Mouse (Mus musculus): ENCODE measurements around the gene Mvb12b. TPM values are rescaled to one million over a fixed set of nuclear protein-coding genes. Genes with fewer than 3 reads are reported as not detected.

The Mvb12b gene
- polyA plus RNA-seq, 1 experiment from 2014 or later, result 15.7 TPM

- 81% methylated on average over 8 of the region's 8 CpGs for WGBS
- H3K9ac ChIP-seq, result no peak overlapping the region
- H3K9me3 ChIP-seq, result no peaks in the 10 kb centered on the region
- no peak overlapping the region for H3K4me3 ChIP-seq (replicated peaks)
- H3K4me1 ChIP-seq (replicated peaks), result no peaks in the 10 kb centered on the region
- no peak overlapping the region for H3K4me2 ChIP-seq (replicated peaks)
- no peak overlapping the region for H3K27ac ChIP-seq
- no peaks in the 10 kb centered on the region; the same call in 1 of the 2 replicates for H3K36me3 ChIP-seq
- H3K27me3 ChIP-seq (replicated peaks), result no peaks in the 10 kb centered on the region
- ATAC-seq, result no peak
Observed at GRCm38 (mm10) chr2:33801336-33801735, 86.4 kb downstream of the Mvb12b start.

- Histone ChIP-seq H3K36me3 (no peaks in the 10 kb centered on the region; the same call in 1 of the 2 replicates), H3K4me2 (replicated peaks) (no peak overlapping the region), H3K9ac (no peak overlapping the region), H3K9me3 (no peaks in the 10 kb centered on the region), H3K4me3 (replicated peaks) (no peak overlapping the region), H3K27me3 (replicated peaks) (no peaks in the 10 kb centered on the region), H3K4me1 (replicated peaks) (no peaks in the 10 kb centered on the region), H3K27ac (no peak overlapping the region)
- ATAC-seq, result no peak
- 91% methylated on average over 6 of the region's 6 CpGs for WGBS
Observed at GRCm38 (mm10) chr2:33800221-33800620, 87.5 kb downstream of the Mvb12b start.

- Histone ChIP-seq H3K4me2 (replicated peaks) (no peak overlapping the region), H3K9me3 (no peaks in the 10 kb centered on the region), H3K27ac (no peak overlapping the region), H3K9ac (no peak overlapping the region), H3K4me3 (replicated peaks) (no peak overlapping the region), H3K4me1 (replicated peaks) (no peaks in the 10 kb centered on the region), H3K36me3 (no peaks in the 10 kb centered on the region; the same call in 1 of the 2 replicates), H3K27me3 (replicated peaks) (no peaks in the 10 kb centered on the region)
- no peak for ATAC-seq
- 88% methylated on average over 15 of the region's 15 CpGs for WGBS
Observed at GRCm38 (mm10) chr2:33795716-33796472, 91.9 kb downstream of the Mvb12b start.

GRCm38 (mm10) chr2:33795001-33795580 lies 92.7 kb downstream of the Mvb12b start:
- ATAC-seq, result no peak
- H3K27ac ChIP-seq, result no peak overlapping the region
- H3K9ac ChIP-seq, result no peak overlapping the region
- no peak overlapping the region for H3K4me3 ChIP-seq (replicated peaks)
- no peaks in the 10 kb centered on the region for H3K9me3 ChIP-seq
- H3K4me2 ChIP-seq (replicated peaks), result no peak overlapping the region
- no peaks in the 10 kb centered on the region for H3K27me3 ChIP-seq (replicated peaks)
- no peaks in the 10 kb centered on the region for H3K36me3 ChIP-seq
- no peaks in the 10 kb centered on the region for H3K4me1 ChIP-seq (replicated peaks)
- 90% methylated on average over 7 of the region's 7 CpGs for WGBS

GRCm38 (mm10) chr2:33794483-33794882 lies 93.3 kb downstream of the Mvb12b start:
- no peaks in the 10 kb centered on the region for H3K36me3 ChIP-seq
- no peak overlapping the region for H3K4me2 ChIP-seq (replicated peaks)
- H3K4me3 ChIP-seq (replicated peaks), result no peak overlapping the region
- no peaks in the 10 kb centered on the region for H3K9me3 ChIP-seq
- no peaks in the 10 kb centered on the region for H3K4me1 ChIP-seq (replicated peaks)
- no peak overlapping the region for H3K27ac ChIP-seq
- 57% methylated on average over 9 of the region's 9 CpGs for WGBS
- H3K9ac ChIP-seq, result no peak overlapping the region
- H3K27me3 ChIP-seq (replicated peaks), result no peaks in the 10 kb centered on the region
- ATAC-seq, result no peak

GRCm38 (mm10) chr2:33790301-33790700 lies 97.4 kb downstream of the Mvb12b start:
- no peak for ATAC-seq
- WGBS, result 86% methylated on average over 5 of the region's 5 CpGs
- no peaks in the 10 kb centered on the region for H3K27me3 ChIP-seq (replicated peaks)
- no peaks in the 10 kb centered on the region for H3K36me3 ChIP-seq
- no peak overlapping the region for H3K4me2 ChIP-seq (replicated peaks)
- H3K9me3 ChIP-seq, result no peaks in the 10 kb centered on the region
- H3K4me1 ChIP-seq (replicated peaks), result no peaks in the 10 kb centered on the region
- H3K4me3 ChIP-seq (replicated peaks), result no peak overlapping the region
- no peak overlapping the region for H3K27ac ChIP-seq
- H3K9ac ChIP-seq, result no peak overlapping the region

GRCm38 (mm10) chr2:33789732-33790131 lies 98.0 kb downstream of the Mvb12b start:
- Histone ChIP-seq H3K4me3 (replicated peaks) (no peak overlapping the region), H3K4me1 (replicated peaks) (no peaks in the 10 kb centered on the region), H3K27me3 (replicated peaks) (no peaks in the 10 kb centered on the region), H3K4me2 (replicated peaks) (no peak overlapping the region), H3K36me3 (no peaks in the 10 kb centered on the region), H3K9me3 (no peaks in the 10 kb centered on the region), H3K27ac (no peak overlapping the region), H3K9ac (no peak overlapping the region)
- ATAC-seq, result no peak
- WGBS, result 62% methylated on average over 9 of the region's 9 CpGs

GRCm38 (mm10) chr2:33789279-33789678 lies 98.5 kb downstream of the Mvb12b start:
- Histone ChIP-seq H3K4me3 (replicated peaks) (no peak overlapping the region), H3K9me3 (no peaks in the 10 kb centered on the region), H3K9ac (no peak overlapping the region), H3K4me1 (replicated peaks) (no peaks in the 10 kb centered on the region), H3K4me2 (replicated peaks) (no peak overlapping the region), H3K27me3 (replicated peaks) (no peaks in the 10 kb centered on the region), H3K36me3 (no peaks in the 10 kb centered on the region), H3K27ac (no peak overlapping the region)
- 35% methylated on average over 6 of the region's 6 CpGs for WGBS
- ATAC-seq, result no peak

GRCm38 (mm10) chr2:33788851-33789250 lies 98.9 kb downstream of the Mvb12b start:
- no peaks in the 10 kb centered on the region for H3K9me3 ChIP-seq
- no peak overlapping the region for H3K27ac ChIP-seq
- H3K4me1 ChIP-seq (replicated peaks), result no peaks in the 10 kb centered on the region
- no peak overlapping the region for H3K9ac ChIP-seq
- ATAC-seq, result no peak
- WGBS, result 88% methylated on average over 7 of the region's 7 CpGs
- H3K27me3 ChIP-seq (replicated peaks), result no peaks in the 10 kb centered on the region
- no peaks in the 10 kb centered on the region for H3K36me3 ChIP-seq
- H3K4me3 ChIP-seq (replicated peaks), result no peak overlapping the region
- no peak overlapping the region for H3K4me2 ChIP-seq (replicated peaks)

GRCm38 (mm10) chr2:33788131-33788530 lies 99.6 kb downstream of the Mvb12b start:
- 80% methylated on average over 13 of the region's 13 CpGs for WGBS
- Histone ChIP-seq H3K9me3 (no peaks in the 10 kb centered on the region), H3K4me2 (replicated peaks) (no peak overlapping the region), H3K4me1 (replicated peaks) (no peaks in the 10 kb centered on the region), H3K9ac (no peak overlapping the region), H3K4me3 (replicated peaks) (no peak overlapping the region), H3K27me3 (replicated peaks) (no peaks in the 10 kb centered on the region), H3K36me3 (no peaks in the 10 kb centered on the region), H3K27ac (no peak overlapping the region)
- no peak for ATAC-seq

- Histone ChIP-seq H3K4me3 (replicated peaks) (no peak overlapping the region), H3K9ac (no peak overlapping the region), H3K4me2 (replicated peaks) (no peak overlapping the region), H3K4me1 (replicated peaks) (peaks cover 6% of the 10 kb centered on the region; the same call in 1 of the 2 replicates), H3K27me3 (replicated peaks) (no peaks in the 10 kb centered on the region), H3K36me3 (no peaks in the 10 kb centered on the region), H3K9me3 (no peaks in the 10 kb centered on the region), H3K27ac (no peak overlapping the region)
- 90% methylated on average over 6 of the region's 6 CpGs for WGBS
- no peak for ATAC-seq
Observed at GRCm38 (mm10) chr2:33786064-33786463, 101.7 kb downstream of the Mvb12b start.

GRCm38 (mm10) chr2:33785596-33785995 lies 102.2 kb downstream of the Mvb12b start:
- H3K27me3 ChIP-seq (replicated peaks), result no peaks in the 10 kb centered on the region
- 71% methylated on average over 13 of the region's 13 CpGs for WGBS
- H3K4me1 ChIP-seq (replicated peaks), result peaks cover 6% of the 10 kb centered on the region; the same call in 1 of the 2 replicates
- no peaks in the 10 kb centered on the region for H3K36me3 ChIP-seq
- H3K4me2 ChIP-seq (replicated peaks), result no peak overlapping the region
- no peak overlapping the region for H3K4me3 ChIP-seq (replicated peaks)
- H3K9me3 ChIP-seq, result no peaks in the 10 kb centered on the region
- ATAC-seq, result no peak
- H3K27ac ChIP-seq, result no peak overlapping the region
- H3K9ac ChIP-seq, result no peak overlapping the region

- H3K4me2 ChIP-seq (replicated peaks), result no peak overlapping the region
- peaks cover 6% of the 10 kb centered on the region; the same call in 1 of the 2 replicates for H3K4me1 ChIP-seq (replicated peaks)
- H3K27me3 ChIP-seq (replicated peaks), result no peaks in the 10 kb centered on the region
- no peak overlapping the region for H3K9ac ChIP-seq
- 82% methylated on average over 1 of the region's 1 CpGs for WGBS
- H3K9me3 ChIP-seq, result no peaks in the 10 kb centered on the region
- no peaks in the 10 kb centered on the region; the same call in 1 of the 2 replicates for H3K36me3 ChIP-seq
- no peak overlapping the region for H3K4me3 ChIP-seq (replicated peaks)
- H3K27ac ChIP-seq, result no peak overlapping the region
- ATAC-seq, result no peak
Observed at GRCm38 (mm10) chr2:33784721-33785120, 103.0 kb downstream of the Mvb12b start.

Data from intestine, embryonic 15.5 days (tissue).